Mouse (Mus musculus) adrenal gland, adult 2 months (tissue): ENCODE data around the gene Zfr. TPM values are rescaled to one million over a fixed set of nuclear protein-coding genes. Genes with fewer than 3 reads are reported as not detected.

Source experiments
- DNase-seq: peaks from one replicate; pipeline ENCODE4 v3.0.0; 2021
- long read RNA-seq: library from polyadenylated mRNA; stranded (forward); transcript quantifications from one replicate; pipeline ENCODE4 v2.0.0, GENCODE M21; 2021
- polyA plus RNA-seq: library from polyadenylated mRNA; depleted of rRNA; stranded (reverse); fragments of >200 nt; gene quantifications from 2 replicates; pipeline ENCODE4 v1.2.3, GENCODE M21; 2012; rRNA removed
- total RNA-seq, 2 experiments: library from RNA; stranded (reverse); gene quantifications; 2 replicates each; pipeline ENCODE4 v1.2.3; 2021

Gene Zfr
- 100 to 1,000 TPM; 152 to 182 TPM for total RNA-seq
- polyA plus RNA-seq = 172 and 205 TPM in 2 replicates
- long read RNA-seq, full-length matches to known transcripts = 24 of 44 reads
- long read RNA-seq, partial matches to known transcripts = 5 of 44 reads
- long read RNA-seq, other reads (novel, unspliced or antisense) = 15 of 44 reads

DNA sequence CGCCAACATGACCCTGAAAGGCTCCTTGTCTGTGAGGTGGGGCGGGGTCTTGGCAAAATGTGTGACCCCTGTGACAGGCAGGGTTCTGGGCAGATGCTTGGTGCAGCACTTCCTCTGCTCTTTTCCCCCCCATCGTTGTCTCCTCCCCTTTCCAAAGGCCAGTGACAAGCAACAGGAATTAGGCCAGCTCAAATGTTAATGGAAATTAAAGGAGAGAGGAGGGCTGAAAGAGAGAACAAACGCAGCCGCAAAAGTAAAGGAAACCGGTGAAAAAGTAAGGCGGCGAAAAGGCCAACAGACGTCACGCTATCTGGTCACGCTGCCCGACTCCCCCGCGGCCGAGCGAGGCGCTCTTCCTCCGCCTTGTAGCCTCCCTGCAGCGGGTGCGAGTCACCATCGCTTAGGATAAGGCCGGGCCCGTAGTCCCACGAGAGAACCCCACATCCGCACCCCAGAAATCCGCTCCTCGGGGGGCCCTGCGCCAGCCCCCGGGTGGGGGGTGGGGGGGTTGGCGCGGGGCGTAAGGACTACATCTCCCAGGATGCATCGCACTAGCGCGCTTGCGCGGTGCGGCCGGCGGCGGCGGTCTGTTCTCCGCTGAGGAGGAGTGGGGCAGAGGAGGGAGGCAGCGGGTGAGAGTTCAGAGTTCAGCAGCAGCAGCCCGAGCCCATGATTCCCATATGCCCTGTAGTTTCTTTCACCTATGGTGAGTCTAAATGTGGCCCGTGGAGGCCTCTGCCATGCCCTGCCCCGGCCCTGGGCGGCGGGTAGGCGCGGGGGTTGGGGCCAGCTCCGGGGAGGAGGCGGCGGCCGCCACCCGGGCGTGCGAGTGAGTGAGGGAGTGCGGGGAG lies at the start of gene Zfr:
Zfr (plus strand) TSS at position 590 of the 851 bp plus-strand sequence.
- DNase-seq = peak; percentile 96

DNA sequence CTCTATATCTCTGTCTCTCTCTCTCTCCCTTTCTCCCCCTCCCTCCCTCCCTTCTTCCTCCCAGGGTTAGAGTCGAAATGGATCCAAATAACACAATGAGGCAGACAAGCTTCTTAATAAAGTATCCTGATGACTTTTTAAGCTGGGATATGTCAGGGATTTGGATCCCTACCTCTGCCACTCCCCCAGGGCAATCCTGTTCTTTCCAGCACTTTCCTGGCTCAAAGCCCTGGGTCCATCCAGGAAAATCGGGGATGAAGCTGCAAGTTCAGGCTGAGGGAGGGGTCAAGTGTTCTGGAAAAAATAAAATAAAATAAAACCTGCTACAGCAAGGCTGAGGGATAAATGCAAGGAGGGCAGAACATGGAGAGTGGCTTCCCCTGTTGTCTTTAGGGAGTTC lies 49.7 kb upstream of the Zfr start:
- DNase-seq = no peak

DNA sequence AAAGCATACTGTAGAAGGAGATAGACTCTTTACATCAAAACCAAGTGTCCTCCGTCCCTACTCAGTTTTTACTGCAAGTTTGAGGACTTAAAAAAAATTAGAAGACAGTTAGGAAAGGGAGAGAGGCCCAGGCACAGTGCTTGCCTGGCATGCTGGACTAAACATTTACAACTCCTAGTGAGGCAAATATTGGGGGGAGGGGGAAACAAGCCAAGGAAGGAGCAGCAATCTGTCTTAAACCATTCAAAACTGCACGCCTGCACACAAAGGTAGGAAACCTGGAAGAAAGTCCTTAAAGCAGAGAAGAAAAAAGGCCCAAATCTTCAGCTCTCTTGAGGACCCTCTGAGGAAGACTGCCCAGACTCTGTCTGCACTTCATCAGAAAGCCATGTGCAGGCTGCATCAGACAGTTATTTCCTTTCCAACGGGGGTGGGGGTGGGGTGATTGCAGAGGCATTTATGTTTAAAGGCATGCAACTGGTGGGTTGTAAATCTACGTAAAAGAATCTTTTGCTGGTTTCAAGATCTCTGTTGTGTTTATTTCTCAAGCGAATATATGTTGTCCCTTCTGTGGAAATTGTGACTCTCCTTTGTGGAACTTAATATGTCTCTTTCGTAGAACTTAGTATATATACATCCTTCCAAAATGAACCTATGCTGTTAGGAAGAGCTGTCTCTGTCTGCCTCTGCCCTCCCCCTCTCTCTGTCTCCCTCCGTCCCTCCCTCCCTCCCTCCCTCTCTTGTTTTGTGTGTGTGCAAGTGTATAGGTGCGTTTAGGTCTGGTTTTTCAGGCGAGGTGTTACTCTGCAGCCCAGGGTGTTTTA lies 49.0 kb upstream of the Zfr start:
- DNase-seq = no peak

DNA sequence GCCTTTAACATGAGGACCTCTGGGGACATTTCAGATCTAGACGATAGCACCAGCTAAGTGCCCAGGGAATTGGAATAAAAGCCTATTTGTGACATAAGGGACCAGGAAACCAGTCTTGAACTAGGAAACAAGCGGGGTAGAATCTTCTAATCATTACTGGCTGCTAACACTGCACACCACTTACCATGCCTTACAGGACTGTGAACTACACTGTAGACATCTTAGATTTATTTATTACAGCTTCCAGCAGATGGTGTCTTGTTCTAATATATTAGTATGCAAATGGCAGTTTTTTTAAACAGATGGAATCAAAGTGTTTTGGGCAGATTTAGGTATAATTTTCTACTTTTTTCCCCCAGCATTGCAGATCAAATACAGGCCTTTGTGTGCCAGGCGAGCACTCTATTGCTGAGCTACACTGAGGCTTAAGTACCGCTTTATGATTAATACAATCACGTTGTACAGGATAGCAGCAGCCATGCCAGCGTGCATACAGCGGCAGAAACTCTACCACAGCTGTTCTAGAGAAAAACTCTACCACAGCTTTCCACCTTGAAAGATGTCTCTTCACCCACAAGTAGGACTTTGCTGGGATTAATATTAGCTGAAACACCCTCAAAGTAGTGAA lies 44.8 kb upstream of the Zfr start:
- no peak for DNase-seq

DNA sequence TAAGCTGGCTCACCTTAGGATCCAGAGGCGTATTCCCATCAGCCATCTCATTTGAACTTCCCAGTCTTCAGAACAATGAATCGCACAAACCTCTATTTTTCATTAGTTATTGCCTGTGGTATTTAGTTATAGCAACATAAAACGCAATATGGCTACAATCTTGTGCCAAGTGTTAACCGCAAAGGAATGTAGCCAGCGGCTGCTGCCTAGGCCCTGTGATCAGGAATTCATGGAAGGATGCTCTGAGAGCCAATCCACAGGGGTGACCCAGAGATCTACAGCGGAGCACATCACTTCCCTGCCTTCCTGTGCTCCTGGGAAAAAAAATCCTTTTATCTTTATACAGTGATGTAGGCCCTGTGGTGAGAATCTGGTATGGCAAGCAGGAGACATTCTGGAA lies 43.2 kb upstream of the Zfr start:
- DNase-seq = no peak

DNA sequence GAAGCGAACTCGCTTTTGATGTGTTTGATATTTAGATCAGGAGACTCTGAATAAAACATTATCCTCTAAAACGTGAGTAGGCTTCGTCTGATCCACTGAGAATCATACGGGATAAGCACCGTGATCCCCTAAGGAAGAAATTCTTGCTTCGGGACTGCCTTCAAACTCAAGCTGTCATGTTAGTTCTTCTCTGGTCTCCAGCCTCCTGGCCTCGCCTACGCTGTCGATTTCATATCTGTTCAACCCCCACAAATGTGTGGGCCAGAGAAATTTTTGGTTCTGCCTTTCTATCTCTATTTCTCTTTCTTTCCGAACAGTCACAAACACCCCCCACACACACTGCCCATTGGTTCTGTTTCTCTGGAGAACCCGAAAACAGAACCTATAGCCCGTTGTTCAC lies 35.3 kb upstream of the Zfr start:
- no peak for DNase-seq

DNA sequence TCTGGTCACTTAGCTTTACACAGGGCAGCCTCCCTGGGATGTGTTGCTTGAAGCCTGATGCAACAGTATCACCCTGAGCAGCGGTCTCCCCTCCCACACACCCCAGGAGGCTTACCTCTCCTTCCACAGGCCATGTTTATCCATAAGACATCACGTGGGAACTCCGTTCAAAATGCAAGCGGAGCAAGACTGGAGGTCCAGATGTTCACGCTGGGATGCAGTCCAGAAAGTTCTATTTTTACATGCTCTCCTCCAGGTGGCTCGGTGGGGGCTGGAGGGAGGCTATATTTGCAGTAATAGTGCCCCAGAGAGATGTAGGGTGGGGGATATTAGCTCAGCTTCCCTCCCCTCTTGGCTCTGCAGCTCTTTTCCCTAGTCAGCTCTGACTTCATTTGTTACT lies 33.5 kb upstream of the Zfr start:
- no peak for DNase-seq

DNA sequence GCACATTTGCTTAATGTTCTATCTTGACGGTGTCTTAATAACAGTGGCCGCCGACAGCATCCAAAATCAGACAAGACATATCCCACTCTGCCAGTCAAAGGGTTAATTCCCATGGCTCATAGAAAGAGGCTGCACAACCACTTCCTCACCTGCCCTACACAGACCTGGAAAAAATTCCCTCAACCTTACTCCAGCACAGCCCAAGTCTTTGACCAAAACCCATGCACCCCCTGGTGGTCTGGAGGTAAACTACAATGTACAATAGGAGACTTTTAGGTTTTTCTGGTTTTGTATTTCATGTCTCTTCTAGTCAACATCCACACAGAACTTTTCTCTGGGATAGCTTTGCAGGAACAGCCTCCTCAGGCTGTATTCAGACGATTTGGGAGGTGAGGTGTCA lies 32.8 kb upstream of the Zfr start:
- peak; percentile 45 for DNase-seq

DNA sequence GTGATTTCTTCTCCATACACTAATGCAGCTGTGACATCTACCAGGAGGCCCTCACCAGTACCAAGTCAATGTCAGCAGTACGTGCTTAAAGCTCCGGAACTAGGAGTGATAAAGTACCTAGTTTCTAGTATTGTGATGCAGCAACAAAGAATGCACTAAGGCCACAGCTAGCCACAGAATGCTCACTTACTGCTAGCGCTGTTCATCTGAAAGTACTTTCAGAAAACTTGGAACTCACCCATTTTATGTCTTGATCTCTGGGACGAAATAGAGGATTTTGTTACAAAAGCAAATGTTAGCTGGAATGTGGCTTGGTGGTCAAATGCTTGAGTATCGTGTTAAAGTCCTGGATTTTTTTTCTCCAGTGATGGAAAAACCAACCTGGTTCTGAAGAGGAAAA lies 30.0 kb upstream of the Zfr start:
- peak; percentile 10 for DNase-seq

DNA sequence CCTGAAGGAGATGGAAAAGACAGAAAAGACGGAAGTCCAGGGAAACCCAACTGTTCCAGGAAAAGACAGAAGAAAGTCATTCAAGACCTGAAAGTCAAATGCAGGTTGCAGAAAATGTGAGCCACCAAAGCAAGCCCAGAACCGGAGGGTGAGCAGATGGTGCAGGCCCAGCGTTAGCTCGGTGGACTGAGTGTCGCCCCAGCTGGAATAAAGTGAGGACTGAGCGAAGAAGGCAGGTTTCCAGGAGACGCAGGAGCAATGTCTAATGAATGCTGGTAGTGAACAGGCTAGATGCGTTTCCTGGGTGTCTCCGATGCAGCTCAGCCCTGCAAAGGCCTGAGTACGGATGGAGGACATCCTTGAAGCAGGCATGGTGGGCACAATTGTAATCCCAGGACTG lies 29.5 kb upstream of the Zfr start:
- no peak for DNase-seq

DNA sequence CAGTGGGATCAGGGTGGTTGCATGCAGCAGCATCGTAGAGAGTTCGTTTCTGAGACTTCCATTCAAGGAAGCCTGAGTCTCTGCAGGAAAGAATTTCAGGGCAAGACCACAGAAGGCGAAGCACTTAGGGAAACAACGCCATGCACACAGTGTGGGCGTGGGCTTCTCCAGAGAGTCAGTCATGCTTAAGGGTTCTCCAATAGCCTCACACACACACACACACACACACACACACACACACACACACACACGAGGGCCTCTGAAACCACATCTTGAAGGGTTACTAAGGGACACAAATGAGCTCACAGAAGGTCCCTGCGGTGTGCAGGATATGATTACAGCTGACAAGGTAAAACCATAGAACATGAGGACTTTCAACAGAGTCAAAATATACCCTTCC lies 27.5 kb upstream of the Zfr start:
- DNase-seq = no peak

DNA sequence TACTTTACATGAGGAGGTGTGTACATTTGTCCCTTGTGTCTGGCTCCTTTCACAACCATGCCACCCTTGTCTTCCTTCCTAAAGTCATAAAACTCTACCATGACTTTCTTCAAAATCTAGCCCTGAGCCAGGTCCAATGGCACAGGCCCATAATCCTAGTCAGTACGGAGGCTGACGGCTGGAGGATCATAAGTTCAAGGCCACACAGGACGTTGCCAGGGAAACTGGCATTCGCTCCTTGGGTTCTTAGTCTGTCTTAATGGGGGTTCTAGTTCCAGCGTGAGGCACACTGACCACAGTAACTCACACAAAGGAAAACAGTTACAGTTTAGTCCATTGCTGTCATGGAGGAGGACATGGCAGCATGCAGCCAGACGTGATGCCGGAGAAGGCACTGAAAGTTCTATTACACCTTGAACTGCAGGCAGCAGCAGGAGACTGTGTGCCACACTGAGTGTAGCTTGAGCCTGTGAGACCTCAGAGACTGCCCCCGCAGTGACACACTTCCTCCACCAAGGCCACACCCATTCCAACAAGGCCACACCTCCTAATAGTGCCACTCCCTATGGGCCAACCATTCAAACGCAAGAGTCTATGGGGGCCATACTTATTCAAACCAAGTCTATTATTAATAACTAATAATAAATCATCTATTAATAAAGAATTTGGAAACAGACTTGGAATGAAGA lies 26.5 kb upstream of the Zfr start:
- peak; percentile 54 for DNase-seq

DNA sequence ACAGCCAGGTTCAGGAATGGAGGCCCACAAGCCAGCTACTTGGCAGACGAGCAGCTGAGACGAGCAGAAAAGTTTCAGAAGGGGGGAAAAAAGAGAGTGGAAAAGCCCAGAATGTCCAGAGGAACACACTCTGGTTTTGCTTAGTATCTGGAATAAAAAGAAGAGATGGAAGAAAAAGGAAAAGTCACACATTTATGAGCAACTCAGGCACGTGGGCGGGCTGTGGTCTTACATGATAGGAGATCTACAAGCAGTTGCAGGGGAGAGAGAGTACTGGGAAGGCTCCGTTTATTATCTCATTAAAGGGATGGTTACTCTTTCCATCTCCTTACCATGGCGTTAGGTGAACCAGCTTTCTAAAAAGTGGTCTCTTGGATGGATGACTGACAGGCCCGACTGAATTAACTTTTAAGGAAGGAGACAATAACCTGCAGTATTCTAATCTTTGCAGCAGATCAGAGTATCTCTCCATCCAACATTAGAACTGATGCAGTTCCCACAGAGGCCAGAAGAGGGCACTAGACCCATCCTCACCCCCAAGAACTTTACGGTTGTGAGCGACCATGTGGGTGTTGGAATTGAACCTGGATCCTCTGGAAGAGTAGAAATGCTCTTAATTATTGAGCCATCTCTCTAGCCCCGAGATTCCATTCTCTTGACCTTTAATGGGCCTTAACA lies 25.7 kb upstream of the Zfr start:
- DNase-seq = peak; percentile 57

DNA sequence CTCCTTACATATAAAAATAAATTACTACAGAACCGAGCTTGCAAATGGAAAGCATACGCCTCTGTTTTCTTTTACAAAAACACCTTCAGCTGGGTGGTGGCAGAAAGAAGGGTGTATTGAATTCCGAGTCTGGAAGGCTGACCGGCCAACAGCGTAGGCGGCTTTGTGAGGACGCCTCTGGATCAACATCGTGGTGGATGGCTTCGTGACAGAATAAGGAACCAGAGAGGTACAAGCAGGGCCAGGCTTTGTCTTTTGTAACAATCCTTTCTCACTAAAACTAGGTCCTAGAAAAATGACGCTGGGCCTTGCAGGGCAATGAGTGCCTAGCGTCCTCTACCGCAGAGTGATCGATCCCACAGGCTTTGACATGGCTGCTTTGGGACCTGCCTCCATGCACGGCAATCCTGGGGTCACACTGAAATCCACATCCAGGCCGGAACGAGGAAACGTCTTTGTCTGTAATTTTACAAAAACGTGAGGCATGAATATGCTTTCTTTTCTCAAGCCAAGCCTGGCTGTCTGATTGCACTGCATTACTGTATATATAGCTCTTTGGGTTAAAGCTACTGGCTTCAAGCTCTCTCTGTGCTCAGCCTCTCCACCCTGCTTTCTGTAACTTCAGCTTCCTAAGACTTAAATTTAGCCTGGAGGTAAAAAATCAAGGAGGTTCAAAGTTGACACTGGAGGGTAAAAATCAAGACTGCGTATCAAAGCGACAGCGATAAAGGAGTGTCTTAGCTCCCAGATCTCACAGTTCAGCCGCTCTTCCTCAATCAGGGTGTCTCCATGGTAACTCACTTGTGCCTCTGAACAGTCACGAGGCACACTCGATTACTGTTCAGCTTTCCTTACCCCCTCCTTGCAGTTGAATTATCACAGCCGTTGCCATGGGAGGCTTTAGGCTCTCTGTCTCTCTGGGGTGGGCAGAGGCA lies 24.3 kb upstream of the Zfr start:
- DNase-seq = no peak

DNA sequence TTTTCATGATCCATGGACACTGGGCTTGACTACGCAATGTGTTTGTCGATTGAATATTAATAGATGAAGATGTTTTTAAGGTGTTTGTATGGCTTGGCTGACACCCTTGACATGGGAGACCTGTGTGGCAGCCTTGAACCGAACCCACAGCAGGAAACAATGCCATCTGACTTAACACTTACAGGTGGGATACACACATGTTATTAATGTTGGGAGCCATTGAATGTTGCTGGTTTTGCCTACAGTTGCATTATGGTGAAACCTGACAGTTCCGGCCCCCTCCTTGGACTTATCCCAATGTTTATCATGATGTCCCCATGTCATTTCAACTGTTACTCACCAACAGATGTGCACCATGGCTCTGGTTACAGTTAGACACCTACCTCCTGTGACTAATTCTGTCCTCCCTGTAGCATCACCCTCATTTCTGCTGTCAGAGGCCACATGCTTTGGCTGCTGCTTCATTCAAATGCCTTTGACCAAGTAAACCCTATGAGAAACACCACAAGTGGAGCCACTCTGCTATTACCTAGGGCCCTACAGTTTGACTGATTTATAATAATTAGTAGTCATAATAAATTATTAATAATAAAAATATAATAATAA lies 23.6 kb upstream of the Zfr start:
- no peak for DNase-seq

DNA sequence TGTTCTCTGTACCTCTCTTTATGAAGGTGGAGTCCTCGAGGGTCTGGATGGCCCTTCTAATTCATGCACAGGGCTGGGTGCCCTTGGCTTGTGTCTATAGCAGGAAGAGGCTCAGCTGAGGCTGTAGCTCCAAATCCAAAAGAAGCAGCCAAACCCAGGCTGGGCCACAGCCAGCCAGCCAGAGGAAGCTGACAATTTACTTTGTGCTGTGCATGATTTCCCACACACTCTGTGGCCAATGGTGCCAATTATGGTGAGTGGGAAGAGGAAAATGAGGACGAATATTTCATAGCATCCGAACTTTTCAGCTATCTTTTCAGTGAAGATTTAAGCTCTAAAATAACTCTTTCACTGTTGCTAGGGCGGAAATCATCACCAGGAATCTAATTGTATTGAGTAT lies 21.2 kb upstream of the Zfr start:
- no peak for DNase-seq

DNA sequence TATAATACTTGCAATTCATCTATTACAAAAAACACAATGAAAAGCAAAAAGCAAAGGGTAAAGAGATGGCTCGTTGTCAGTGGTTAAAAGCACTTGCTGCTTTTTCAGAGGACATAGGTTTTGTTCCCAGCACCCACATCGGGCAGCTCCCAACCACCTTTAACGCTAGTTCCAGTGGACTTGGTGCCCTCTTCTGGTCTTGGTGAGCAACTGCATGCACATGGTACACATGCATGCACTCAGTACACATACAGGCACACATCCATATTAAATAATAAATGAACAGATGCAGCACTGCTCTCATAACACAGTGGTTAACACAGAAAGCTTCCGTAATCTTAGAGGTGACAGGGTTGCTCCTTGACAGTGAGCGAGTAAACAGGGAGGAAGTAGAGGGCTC lies 20.3 kb upstream of the Zfr start:
- no peak for DNase-seq

DNA sequence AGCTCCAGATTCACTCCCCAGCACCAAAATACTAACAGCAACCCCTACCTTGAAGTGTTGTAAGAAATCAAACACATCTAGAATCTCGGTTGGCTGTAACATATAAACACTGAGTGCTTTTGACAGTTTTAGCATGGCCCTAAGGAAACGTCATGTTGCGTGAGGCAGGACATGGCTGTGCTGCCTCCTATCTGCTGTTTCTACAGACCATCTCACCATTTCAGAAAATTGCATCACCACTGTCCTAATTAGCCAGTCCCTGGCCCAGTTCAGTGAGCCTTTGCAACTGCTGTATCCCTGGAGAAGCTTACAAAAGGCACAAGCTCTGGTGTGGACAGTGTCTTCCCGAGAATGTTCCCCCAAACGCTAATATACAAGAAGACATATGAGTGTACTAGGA lies 16.7 kb upstream of the Zfr start:
- DNase-seq = no peak

DNA sequence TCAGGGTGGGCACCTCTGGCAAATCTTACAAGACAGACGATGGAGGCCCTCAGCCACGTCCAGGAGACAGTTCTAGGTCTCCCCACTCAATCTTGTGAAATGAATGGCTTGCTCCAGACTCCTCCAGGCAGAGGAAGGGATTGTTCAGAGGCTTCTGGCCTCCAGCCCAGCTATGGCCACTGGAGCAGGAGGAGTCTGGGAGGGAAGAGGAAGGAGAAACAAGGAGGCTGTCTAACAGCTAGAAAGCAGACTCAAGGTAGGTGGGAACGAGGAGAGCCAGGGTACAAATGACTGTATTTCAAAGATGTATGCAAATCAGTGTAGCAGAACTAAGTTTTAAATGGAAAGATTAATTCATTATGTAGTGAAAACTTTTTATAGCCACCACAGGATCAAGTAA lies 13.9 kb upstream of the Zfr start:
- DNase-seq = no peak

DNA sequence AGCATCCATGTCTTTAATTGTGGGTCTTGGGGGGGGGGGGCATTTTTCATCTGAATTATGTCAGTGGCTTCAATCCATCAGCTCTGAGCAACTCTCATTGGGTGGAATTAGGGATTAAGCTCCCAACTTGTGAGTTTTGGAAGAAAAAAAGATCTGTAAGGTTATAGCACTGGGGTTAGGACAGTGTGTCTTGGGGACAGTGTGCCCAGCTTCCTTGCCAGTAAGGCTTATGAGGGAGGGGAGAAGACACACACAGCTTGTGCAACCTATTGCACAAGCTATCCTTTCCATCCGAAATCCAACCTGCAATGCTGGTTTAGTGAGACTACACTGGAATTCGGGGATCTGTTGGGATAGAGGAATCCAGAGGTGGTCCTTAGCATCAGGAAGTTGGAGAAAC lies 12.8 kb upstream of the Zfr start:
- no peak for DNase-seq
